Mouse (Mus musculus): ENCODE data around the gene Kalrn. TPM values are rescaled to one million over a fixed set of nuclear protein-coding genes. Genes with fewer than 3 reads are reported as not detected.

Gene Kalrn
- total RNA-seq, 4 experiments from 2014 or later: 25.1 to 32.5 (median 29.6) TPM

DNA sequence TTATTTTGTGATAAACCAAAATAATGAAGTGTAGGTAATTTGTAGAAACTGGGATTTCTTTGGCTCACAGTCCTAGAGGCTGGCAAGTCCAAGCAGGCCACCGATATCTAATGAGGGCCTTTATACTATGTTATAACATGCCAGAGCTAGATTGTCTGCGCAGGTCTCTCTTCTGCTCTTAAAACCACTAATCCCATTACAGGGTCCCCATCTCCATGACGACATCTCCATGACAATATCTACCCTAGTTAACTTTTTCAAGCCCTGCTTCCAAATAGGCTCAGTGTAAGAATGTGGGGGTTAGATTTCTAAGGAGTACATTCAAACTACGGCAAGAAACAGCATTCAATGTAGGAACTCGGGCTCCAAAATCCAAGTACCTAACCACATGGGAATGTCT lies 143.2 kb downstream of the Kalrn start:
- no peak for DNase-seq (ENCODE audit: low spot score)

DNA sequence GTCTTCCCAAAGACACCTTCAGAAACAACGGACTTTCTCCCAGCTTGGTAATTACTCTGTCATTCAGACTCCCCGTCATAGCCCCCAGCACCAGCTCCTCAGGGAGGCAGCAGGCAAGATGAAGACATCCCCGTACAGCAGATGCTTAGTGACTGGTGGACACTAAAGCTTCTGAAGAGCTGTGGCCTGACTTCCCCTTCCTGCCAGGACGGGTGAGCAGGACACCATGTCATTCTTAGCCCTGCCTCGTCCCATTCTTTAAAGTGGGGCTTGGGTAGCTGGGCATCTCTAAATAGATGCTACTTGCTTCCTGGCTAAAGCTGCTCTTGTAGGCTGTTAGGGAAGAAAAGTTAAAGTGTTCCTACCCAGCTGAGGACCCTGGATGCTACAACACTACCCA lies 145.7 kb downstream of the Kalrn start:
- no peak for DNase-seq (ENCODE audit: low spot score)

DNA sequence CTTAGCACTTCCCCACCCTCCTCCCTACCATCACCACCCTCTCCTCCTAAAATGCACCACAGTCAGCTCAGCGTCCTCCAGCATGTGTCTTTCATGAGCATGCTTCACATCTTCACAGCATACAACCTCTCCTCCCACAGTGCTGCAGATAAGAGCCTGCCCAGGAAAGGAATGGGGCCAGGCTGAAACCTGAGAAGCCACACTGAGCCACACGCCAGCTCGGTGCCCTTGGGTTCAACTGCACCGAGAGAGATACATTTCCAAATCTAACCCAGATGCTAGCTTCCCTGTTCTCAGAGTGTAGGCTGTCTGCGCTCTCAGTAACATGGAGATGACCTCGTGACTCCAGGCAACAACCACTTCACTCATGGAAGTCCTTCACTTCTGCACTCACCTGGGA lies 151.9 kb downstream of the Kalrn start:
- DNase-seq (ENCODE audit: low spot score): peak; percentile 45

DNA sequence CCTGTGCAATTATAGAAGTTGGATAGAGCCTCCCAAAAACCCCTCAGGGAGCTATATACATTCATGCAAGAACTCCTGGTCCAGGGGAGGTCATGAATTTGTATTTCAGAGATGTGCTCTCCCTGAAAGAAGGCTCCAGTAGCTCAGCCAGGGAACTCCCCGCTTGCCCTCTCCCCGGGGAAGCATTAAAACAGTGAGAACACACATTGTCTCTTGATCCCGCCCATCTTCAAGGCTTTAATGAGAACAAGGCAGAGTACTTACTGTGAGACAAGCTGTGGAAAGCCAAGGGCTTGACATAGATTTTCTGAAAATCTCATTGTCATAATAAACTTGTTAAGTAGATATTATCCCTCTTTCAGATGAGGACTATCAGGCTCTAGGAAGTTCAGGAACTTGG lies 155.4 kb downstream of the Kalrn start:
- no peak for DNase-seq (ENCODE audit: low spot score)

DNA sequence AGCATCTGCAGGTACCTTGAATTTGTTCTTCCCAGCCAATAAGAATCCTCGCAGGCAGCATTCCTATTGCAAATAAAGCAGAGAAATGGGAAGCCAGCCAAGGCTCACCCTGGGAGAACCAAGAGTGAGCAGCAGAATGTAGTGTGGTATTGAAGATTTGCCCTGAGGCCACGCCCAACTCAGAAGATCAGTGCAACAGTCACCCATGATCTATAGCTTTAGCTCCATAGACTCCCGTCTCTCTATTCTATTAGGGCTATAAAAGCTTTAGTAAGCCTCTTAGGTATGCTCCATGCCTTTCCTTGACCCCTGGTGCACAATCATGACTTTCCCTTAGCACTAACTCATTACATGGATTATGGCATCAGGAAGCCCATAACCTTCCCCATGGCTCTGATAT lies 155.9 kb downstream of the Kalrn start:
- no peak for DNase-seq (ENCODE audit: low spot score)

DNA sequence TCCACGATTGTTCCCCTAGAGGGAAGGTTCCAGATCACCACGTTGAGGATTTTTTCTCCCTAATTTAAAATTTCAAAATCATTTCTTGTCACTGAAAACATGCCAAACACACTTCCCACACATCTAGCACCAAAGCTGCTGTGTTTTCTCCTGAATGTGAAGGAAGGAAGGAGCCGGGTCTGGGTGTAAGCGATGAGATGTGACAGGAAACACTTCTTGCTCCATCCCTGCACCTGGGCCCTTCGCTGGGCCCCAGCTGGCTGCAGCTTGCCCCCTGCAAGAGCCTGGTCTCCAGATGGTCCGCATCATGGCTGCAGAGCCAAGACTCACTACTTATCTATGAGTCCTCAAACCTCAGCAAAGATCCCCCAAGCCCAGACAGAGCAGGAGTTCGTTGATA lies 158.8 kb downstream of the Kalrn start:
- DNase-seq (ENCODE audit: low spot score): peak; percentile 45

DNA sequence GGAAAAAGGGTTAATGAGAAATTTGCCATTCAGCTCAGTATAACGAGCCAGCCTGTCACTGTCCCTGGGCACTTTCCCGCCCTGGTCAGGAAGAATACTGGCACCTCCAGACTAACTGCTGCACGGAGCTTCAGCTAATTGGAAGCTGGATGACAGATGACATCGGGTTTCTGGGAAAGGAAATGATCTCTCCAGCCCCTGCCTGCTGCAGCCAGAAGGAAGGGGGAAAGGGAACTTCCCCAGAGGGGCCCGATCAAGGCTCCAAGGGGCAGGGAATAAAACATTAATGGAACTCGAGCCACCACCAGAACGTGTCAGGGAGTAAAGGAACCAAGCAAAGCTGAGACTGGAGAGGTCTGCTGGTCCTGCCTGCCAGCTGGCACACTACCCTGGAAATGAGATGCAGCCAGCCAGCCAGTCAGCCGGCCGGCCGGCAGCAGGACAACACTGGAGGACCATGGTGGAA lies 159.4 kb downstream of the Kalrn start:
- DNase-seq (ENCODE audit: low spot score): peak; percentile 70

DNA sequence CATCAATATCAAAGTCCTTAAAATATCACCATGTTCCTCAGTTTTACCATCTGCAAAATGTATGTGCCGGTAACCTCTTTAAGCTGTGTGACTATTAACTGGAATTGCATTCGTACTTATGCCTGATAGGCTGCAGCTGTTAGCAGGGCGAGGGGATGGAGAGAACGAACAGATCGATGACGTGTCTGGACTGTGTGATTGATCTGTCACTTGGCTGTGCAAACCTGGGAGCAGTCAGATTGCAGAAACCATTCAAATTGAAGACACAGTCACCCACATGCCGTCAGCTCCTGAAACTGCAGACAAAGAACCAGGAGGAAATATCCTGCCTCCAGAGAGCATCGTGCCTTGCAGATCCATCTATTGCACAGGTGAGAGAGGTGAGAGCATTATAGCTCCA lies 166.3 kb downstream of the Kalrn start:
- DNase-seq (ENCODE audit: low spot score): no peak

DNA sequence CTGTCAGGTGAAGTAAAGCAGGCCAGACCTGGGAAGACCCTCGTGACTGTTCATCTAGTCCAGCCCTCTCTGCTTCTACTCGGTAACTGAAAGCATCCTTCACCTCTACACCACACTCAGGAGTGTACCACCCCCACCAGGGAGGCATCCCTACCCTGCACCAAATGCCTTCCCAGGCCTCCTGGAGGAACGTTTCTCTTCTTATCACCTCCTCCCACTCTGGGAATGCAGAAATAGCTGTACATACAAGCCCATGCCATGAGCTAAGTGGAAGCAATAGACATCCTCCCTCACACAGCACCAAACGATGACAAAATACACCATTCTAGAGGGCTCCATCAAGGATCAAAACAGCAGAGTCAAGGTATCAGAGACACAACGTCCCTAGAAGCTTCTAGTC lies 168.2 kb downstream of the Kalrn start:
- no peak for DNase-seq (ENCODE audit: low spot score)

DNA sequence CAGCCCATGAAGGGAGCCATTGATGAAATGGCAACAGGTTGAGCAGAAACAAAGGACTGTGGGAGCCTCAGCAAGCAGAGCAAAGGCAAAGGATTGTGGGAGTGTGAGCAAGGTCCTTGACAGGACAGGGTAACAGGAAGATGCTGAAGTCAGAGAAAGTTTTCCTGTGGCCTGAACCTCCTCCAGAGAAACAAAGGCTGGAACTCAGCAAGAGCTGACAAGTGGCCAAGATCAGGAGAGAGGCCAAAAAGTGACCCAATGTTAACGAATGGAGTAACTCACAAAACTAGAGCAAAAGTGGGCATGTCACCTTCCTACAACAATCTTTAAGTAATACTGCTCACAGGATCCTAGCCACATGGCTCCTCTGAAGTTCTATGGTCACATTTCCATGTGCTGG lies 172.1 kb downstream of the Kalrn start:
- no peak for DNase-seq (ENCODE audit: low spot score)

DNA sequence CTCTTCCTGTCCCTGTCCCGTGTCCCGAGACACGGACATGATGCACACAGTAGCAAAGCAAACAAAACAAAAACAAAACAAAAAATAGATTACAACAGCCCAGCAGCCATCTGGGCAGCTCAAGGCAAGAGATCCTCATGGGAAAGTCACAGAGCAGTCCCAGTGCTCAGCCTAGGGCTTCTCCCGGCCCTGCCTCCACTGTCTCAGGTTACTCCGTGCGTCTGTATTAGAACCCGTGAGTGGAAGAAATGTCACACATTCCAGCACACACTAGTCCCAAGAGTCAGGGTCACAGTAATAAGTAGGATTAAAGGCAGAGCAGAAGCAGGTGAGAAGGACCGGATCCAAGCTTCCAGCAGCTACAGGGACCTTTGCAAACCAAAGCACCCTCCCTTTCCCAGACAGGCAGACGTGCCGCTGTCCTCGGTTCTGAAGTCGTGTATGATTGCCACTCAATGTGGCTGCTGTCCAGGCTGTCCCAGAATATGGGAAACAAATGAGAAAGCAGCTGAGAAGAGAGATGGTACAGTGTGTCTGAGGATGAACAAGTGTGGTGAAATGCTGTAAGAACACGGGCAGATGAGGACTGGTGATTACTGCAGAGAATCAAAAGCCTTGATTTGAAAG lies 173.1 kb downstream of the Kalrn start:
- no peak for DNase-seq (ENCODE audit: low spot score)

DNA sequence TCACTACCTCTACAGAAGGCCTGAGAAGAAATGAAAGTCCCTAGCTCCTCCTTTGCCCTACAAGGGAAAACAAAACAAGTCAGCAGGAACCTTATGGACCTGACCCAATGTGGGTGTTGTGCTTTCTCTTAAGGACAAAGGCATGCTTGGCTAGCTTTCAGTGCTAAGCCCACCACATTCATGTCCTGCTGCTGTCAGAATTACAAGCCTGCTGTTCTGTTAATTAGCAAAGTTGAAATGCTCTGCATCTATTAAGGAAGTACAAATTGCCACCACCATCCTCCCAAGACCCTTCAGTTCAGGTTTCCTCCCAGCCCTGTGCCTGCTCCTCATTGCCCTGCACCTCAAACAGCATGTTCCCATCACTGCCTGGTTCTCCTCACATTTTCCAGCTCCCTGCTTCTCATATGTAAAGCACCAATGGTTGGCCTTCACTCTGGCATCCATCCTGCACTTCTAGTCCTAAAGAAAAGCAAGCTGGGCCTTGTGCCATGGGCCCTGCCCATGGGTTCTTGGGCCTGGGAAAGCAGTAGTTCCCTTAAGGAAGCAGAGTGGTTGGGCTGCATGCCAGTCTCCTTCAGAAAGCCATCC lies 178.0 kb downstream of the Kalrn start:
- no peak for DNase-seq (ENCODE audit: low spot score)

DNA sequence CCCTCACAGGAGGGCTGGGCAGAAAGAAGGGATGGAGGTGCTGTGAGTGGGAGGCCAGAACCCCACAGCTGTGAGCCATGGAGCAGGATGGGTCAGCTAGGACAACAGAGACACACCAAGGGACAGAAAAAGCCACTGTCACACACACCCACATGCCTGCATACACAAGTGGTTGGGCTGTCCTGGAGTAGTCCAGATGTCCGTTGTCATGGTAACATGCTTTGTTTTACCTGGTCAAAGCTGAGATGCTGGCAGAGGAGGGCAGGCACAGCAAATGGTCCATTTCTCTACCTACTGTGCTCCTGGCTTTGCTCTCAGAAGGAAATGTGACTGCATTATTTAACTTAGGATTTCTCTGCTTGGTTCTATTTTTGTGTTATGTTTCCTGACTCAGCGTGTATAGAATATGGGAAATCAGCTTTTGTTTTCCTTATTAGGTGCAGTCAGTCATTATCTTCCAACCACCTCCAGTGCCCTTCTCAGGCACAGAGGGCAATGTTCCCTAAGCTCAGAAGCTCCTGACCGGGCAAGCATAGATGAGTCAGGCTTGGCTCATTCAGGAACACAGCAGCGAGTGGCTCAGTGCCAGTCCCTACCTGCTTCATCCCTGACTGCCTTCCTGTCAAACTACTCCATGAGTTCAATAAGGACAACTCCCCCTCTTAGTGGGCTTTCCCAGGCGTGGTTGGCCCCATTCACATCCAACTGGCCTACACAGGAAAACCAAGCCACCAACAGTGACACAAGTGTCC lies 183.6 kb downstream of the Kalrn start:
- no peak for DNase-seq (ENCODE audit: low spot score)

DNA sequence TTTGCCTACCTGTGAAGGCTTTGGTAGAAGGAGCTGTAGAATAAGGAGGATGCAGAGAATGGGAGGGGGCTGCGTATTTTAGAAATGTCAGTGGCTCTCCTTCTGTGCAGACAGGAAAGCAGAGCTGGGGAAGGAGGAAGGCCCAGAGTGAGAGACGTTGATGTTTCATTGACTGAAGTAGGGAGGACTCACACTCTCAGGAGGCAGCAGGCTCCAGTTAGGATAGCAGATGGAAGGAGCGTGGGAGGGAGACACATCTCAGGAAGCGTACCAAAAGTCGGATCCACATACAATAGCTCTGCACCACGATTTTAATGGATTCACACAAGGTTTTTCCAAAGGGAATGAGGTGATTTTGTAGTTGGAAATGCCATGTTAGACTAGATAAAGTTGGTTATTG lies 184.5 kb downstream of the Kalrn start:
- no peak for DNase-seq (ENCODE audit: low spot score)

DNA sequence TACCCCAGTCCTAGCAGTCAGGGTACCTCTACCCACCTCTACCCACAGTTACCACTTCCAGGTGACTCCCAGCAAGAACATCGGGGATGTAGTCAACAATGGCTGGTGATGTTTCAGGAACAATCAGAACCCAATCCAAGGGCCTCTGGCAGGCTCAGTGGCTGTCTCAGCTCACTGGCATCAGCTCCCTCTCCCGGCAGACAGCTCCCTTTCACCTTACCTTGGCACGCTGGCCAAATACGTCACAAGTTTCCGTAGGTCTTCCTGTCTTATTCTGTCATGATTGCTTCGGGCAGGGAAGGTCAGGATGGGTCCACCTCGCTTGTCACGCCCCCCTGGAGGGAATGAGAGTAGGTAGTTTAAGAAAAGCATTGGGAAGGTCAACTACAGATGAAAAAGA lies 188.3 kb downstream of the Kalrn start:
- no peak for DNase-seq (ENCODE audit: low spot score)

DNA sequence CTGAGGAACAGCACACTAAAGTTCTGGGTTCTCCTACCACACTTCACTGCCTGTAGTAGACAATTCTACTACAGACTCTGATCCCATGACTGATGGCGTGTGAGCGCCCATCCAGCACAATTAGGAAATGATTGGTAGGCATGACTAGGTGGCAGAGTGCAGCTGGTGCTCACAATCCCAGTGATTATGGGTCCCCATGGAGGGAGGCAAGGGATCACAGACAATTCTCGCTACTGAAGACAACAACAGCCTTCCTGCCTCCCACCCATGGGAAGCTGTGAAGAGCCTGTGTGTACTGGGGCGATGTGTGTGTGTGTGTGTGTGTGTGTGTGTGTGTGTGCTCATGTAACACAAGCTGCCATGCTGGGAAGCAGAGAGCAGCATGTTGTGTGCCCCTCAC lies 190.3 kb downstream of the Kalrn start:
- DNase-seq (ENCODE audit: low spot score): no peak

DNA sequence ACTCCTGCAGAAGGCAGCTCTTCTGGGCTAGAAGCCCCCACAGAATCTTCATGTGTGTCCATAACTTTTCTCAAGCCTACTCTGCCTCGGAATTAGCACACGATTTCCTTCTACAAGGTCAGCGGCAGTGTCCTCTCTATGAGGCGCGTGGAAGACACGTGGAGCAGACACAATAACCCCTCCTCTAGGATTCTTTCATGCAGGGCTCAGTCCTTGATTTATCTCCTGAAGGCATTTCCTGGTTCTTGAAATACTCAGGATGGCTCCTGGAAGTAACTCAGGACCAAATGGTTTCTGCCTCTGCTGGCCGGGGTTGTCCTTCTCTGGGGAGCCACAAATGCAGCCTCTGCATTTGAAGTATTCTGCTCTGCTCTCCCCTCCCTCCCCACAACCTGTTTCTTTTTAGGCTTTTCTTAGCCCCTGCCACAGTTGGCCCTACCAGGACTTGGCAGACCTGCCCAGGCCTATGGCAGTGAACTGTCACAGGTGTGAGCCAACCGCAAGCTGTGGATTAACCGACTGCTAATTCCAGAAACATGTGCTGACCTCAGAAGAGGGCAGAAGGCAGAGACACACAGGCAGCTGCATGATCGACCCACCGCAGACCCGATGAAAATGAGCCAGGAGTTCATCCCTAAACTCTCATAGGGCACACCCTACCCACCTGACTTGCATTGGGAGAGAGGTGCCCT lies 197.0 kb downstream of the Kalrn start:
- no peak for DNase-seq (ENCODE audit: low spot score)

DNA sequence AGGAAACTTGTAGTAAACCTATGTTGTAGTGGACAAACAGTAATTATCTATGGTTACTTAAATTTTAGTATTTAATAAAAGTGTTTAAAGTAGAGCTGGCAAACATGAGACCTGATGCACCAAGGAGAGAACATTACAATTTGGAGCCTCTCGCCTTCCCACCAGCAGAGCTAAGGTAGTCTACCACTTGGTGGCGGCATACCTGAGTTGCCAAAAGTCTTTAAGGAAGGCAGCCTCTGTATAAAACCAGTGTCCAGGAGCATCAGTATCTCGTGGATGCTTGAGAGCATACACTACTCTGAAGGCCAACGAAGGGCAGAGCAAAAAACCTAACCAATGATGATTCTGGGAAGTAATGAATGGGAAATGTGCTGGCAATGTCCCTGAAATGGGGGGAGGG lies 199.8 kb downstream of the Kalrn start:
- DNase-seq (ENCODE audit: low spot score): no peak

DNA sequence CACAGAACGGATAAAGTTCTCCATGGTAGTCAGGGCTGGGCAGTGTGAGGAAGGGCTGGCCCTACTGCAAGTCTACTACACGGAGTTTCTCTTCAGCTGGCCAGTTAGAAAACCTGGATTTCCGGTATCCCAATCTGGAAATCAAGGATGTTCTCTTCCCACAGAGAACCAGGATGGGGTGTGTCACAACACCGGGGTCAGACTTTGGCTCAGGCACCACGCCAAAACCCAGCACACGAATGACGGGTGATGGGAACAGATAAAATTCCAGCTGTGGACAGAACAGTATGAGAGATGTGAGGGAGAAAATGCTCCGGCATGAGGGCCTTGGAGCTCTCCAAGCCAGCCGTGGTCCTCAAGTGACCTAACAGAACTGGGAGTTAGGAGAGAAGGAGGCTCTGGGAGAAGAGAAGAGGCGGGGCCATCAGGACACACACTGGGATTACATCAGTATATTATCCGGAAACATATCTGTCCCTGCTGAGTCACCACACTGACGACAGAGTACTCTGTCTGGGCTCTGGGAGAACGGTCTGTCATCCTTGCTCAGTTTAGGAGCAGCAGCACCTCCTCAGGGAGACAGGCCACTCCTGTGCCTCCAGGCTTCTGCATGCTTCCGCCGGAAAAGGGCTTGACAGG lies 201.1 kb downstream of the Kalrn start:
- peak; percentile 85 for DNase-seq (ENCODE audit: low spot score)

DNA sequence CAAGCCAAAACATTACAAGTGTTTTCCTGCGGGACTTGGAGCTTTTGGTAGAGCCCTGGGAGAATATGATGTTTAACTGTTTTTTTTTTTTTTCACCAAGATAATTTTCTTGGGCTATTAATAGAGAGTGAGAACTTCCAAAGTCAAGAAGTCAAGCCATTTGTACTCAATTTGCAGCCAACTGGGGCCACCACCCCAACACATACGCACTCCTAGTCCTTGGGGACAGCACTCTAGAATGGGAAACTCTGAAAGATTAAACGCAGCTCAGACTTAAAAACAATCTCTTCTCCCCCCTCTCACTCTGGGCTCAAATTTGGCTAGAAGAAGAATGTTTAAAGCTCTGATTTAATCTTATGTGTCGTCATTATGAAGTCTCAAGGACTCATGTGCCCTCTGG lies 214.1 kb downstream of the Kalrn start:
- DNase-seq (ENCODE audit: low spot score): no peak

DNA sequence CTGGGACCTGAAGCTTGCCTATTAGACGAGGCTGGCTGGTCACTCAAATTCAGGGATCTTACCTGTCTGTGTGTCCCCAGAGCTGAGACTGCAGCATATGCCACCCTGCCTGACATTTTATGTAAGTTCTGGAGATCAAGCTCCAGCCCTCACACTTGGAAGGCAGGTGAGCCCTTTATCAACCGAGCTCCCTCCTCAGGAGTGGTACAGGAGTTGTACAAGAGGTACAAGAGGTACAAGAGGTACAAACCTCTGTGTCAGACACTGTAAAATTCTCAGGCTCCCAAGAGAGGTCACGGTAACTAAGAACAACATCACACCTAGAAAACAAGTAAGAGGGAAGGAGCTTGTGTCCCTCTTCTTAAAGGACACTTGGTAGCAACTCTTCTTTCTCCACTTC lies 217.8 kb downstream of the Kalrn start:
- no peak for DNase-seq (ENCODE audit: low spot score)

DNA sequence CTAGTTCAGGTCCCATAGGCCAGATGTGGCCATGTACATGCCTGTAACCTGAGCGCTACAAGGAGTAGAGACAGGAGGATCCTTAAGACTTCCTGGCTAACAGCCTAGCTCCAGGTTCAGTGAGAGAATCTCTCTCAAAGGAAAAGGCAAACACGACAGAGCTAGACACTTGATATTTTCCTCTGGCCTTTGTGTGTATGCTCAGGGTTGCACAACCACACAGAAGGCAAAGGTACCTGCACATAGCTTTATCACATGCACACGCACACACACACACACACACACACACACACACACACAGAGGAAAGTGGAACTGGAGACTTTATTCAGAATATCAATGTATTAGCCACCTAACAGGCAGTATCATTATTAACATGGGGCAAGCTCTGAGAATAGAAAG lies 219.3 kb downstream of the Kalrn start:
- DNase-seq (ENCODE audit: low spot score): no peak
